In genomic region chr4:141060426-141061301, GRCm38 (mm10) we compare ENCODE assay signal across 8 mouse cellular contexts. TPM values are rescaled to one million over a fixed set of nuclear protein-coding genes. Genes with fewer than 3 reads are reported as not detected.
DNase-seq lines count a peak whose midpoint lies in the region; ATAC-seq and TF ChIP-seq lines count a peak whose summit lies in the region.

TSS of gene Crocc (minus strand) at chr4:141060550.

- H3K9me3 ChIP-seq in forebrain, embryonic 10.5 days = no peaks in the 10 kb centered on the region
- no peaks in the 10 kb centered on the region for H3K9me3 ChIP-seq in heart, embryonic 15.5 days (replicated peaks)
- H3K9me3 ChIP-seq in liver, embryonic 14.5 days (ENCODE audit: control insufficient read depth, low read length) = no peaks in the 10 kb centered on the region
- no peaks in the 10 kb centered on the region for H3K9me3 ChIP-seq in neural tube, embryonic 11.5 days (ENCODE audit: control insufficient read depth, low read length)
- no peaks in the 10 kb centered on the region for H3K9me3 ChIP-seq in stomach, postnatal 0 days (ENCODE audit: control insufficient read depth, low read length)

- no peak for TF ChIP-seq EP300 in liver, embryonic 14.5 days (IDR thresholded peaks at IDR 0.05; ENCODE audit: low read depth)
- no peak for TF ChIP-seq EP300 in stomach, postnatal 0 days (optimal IDR thresholded peaks at IDR 0.05)

- DNase-seq in CD8-positive naive resting alpha-beta T cell, adult 2 months (ENCODE audit: low read depth in 2 of 2, low spot score in 2 of 2) = peak; percentile 98 to 99
- peak; percentile 97 for DNase-seq in c-Kit-positive CD71-negative TER-119-negative erythroid progenitor cells, embryonic 14.5 days (ENCODE audit: low read depth)
- peak; percentile 100 for DNase-seq in forebrain, embryonic 10.5 days (ENCODE audit: extremely low spot score, low spot score)
- peak; percentile 99 to 100 for DNase-seq in kidney, postnatal 25 days
- peak; percentile 89 to 92 (median 90) for DNase-seq in liver, embryonic 14.5 days (ENCODE audit: low read depth in 3 of 3, low spot score in 3 of 3)
- DNase-seq in neural tube, embryonic 11.5 days (ENCODE audit: low spot score) = peak; percentile 100
- DNase-seq in stomach, postnatal 0 days (ENCODE audit: low spot score) = peak; percentile 100

- peak within 1 kb of the TSS; percentile 68 for H3K4me3 ChIP-seq in forebrain, embryonic 10.5 days
- H3K4me3 ChIP-seq in heart, embryonic 15.5 days = peak within 1 kb of the TSS; percentile 76
- H3K4me3 ChIP-seq in liver, embryonic 14.5 days (ENCODE audit: insufficient read depth in 1 of 2, low read depth in 2 of 2, low read length in 2 of 2) = peak within 1 kb of the TSS; percentile 67 to 68
- peak within 1 kb of the TSS; percentile 55 for H3K4me3 ChIP-seq in neural tube, embryonic 11.5 days (ENCODE audit: low read depth, low read length)
- peak within 1 kb of the TSS; percentile 67 for H3K4me3 ChIP-seq in stomach, postnatal 0 days (ENCODE audit: low read depth, low read length)

- H3K27me3 ChIP-seq in forebrain, embryonic 10.5 days (ENCODE audit: poor library complexity, severe bottlenecking) = no peaks in the 10 kb centered on the region
- no peaks in the 10 kb centered on the region for H3K27me3 ChIP-seq in heart, embryonic 15.5 days
- no peaks in the 10 kb centered on the region for H3K27me3 ChIP-seq in liver, embryonic 14.5 days (ENCODE audit: control insufficient read depth, insufficient read depth, low read length)
- H3K27me3 ChIP-seq in neural tube, embryonic 11.5 days (ENCODE audit: control insufficient read depth, insufficient read depth, low read length) = no peaks in the 10 kb centered on the region
- no peaks in the 10 kb centered on the region for H3K27me3 ChIP-seq in stomach, postnatal 0 days (ENCODE audit: control insufficient read depth, insufficient read depth, low read length)

- peak; percentile 97 for TF ChIP-seq CTCF in liver, embryonic 14.5 days (IDR thresholded peaks at IDR 0.05; ENCODE audit: low read depth)
- peak; percentile 99 for TF ChIP-seq CTCF in stomach, postnatal 0 days (IDR thresholded peaks at IDR 0.05; ENCODE audit: low read depth)

- peaks cover 41% of the 10 kb centered on the region for H3K4me1 ChIP-seq in forebrain, embryonic 10.5 days
- H3K4me1 ChIP-seq in heart, embryonic 15.5 days (replicated peaks) = peaks cover 25% of the 10 kb centered on the region
- H3K4me1 ChIP-seq in liver, embryonic 14.5 days (replicated peaks; ENCODE audit: control insufficient read depth in 2 of 2, insufficient read depth in 2 of 2, low read length in 1 of 2) = peaks cover 8 to 9% of the 10 kb centered on the region in 2 experiments; a peak in 3 of 4 replicates
- H3K4me1 ChIP-seq in neural tube, embryonic 11.5 days (ENCODE audit: control insufficient read depth, insufficient read depth, low read length) = peaks cover 6% of the 10 kb centered on the region; the same call in 1 of the 2 replicates
- H3K4me1 ChIP-seq in stomach, postnatal 0 days (replicated peaks; ENCODE audit: control insufficient read depth, insufficient read depth) = no peaks in the 10 kb centered on the region; the same call in 1 of the 2 replicates

- peak within 1 kb of the TSS; percentile 74 for H3K4me2 ChIP-seq in heart, embryonic 15.5 days
- H3K4me2 ChIP-seq in liver, embryonic 14.5 days (ENCODE audit: low read depth) = peak within 1 kb of the TSS; percentile 88
- peak within 1 kb of the TSS; percentile 67 for H3K4me2 ChIP-seq in neural tube, embryonic 11.5 days (ENCODE audit: low read depth)
- peak within 1 kb of the TSS; percentile 79 for H3K4me2 ChIP-seq in stomach, postnatal 0 days (replicated peaks; ENCODE audit: low read depth)

- peak within 1 kb of the TSS; percentile 94 for H3K27ac ChIP-seq in forebrain, embryonic 10.5 days
- H3K27ac ChIP-seq in heart, embryonic 15.5 days = peak within 1 kb of the TSS; percentile 91
- H3K27ac ChIP-seq in liver, embryonic 14.5 days = peak within 1 kb of the TSS; percentile 69
- peak within 1 kb of the TSS; percentile 79 for H3K27ac ChIP-seq in neural tube, embryonic 11.5 days (ENCODE audit: low read depth, low read length)
- peak within 1 kb of the TSS; percentile 90 for H3K27ac ChIP-seq in stomach, postnatal 0 days (replicated peaks)

- under 1% methylated on average over 77 of the region's 77 CpGs for WGBS in forebrain, embryonic 10.5 days
- WGBS in heart, embryonic 15.5 days = under 1% methylated on average over 74 of the region's 77 CpGs
- WGBS in liver, embryonic 14.5 days (ENCODE audit: insufficient replicate concordance) = under 1% methylated on average over 77 of the region's 77 CpGs
- under 1% methylated on average over 76 of the region's 77 CpGs for WGBS in neural tube, embryonic 11.5 days
- under 1% methylated on average over 71 of the region's 77 CpGs for WGBS in stomach, postnatal 0 days

- H3K9ac ChIP-seq in heart, embryonic 15.5 days = peak within 1 kb of the TSS; percentile 82
- H3K9ac ChIP-seq in liver, embryonic 14.5 days (replicated peaks) = peak within 1 kb of the TSS; percentile 62
- peak within 1 kb of the TSS; percentile 77 for H3K9ac ChIP-seq in neural tube, embryonic 11.5 days (ENCODE audit: low read length)
- H3K9ac ChIP-seq in stomach, postnatal 0 days (ENCODE audit: low read length) = peak within 1 kb of the TSS; percentile 76

- peaks cover 28% of the 10 kb centered on the region for H3K36me3 ChIP-seq in forebrain, embryonic 10.5 days (replicated peaks)
- peaks cover 19% of the 10 kb centered on the region; the same call in 1 of the 2 replicates for H3K36me3 ChIP-seq in heart, embryonic 15.5 days
- H3K36me3 ChIP-seq in liver, embryonic 14.5 days (replicated peaks; ENCODE audit: control insufficient read depth, insufficient read depth, low read depth) = peaks cover 2% of the 10 kb centered on the region; the same call in 1 of the 2 replicates
- H3K36me3 ChIP-seq in neural tube, embryonic 11.5 days (ENCODE audit: control insufficient read depth, insufficient read depth, low read length) = no peaks in the 10 kb centered on the region
- peaks cover under 1% of the 10 kb centered on the region; the same call in 1 of the 2 replicates for H3K36me3 ChIP-seq in stomach, postnatal 0 days (ENCODE audit: control insufficient read depth, insufficient read depth, low read length)

- peak; percentile 97 for ATAC-seq in heart, embryonic 15.5 days (replicated peaks; ENCODE audit: insufficient number of reproducible peaks, insufficient read depth, low FRiP score, low read depth)
- peak; percentile 89 for ATAC-seq in liver, embryonic 14.5 days (ENCODE audit: insufficient read depth)
- ATAC-seq in neural tube, embryonic 11.5 days (ENCODE audit: insufficient read depth, low FRiP score, low TSS enrichment) = peak; percentile 90
- ATAC-seq in stomach, postnatal 0 days (ENCODE audit: low FRiP score, low TSS enrichment) = peak; percentile 97

RNA-seq across cellular contexts. Expression of gene Crocc, which starts in this region (rescaled TPM):
- polyA plus RNA-seq in forebrain, embryonic 10.5 days (2016; fragmentation: Nextera tagmentation; extraction: Ambion mirVana) = 10.0 and 10.9 TPM in 2 replicates
- polyA plus RNA-seq in heart, embryonic 15.5 days (2015; fragmentation: Nextera tagmentation; extraction: Ambion mirVana) = 3.4 and 4.7 TPM in 2 replicates
- 1.3 and 1.7 TPM in 2 replicates for polyA plus RNA-seq in liver, embryonic 14.5 days (2012; rRNA removed)
- 0.35 and 0.53 TPM in 2 replicates for polyA plus RNA-seq in liver, embryonic 14.5 days (2014; fragmentation: Nextera tagmentation; extraction: Ambion mirVana)
- polyA plus RNA-seq in neural tube, embryonic 11.5 days (2014; fragmentation: Nextera tagmentation; extraction: Ambion mirVana) = 7.9 and 10.3 TPM in 2 replicates
- 1.4 and 1.6 TPM in 2 replicates for polyA plus RNA-seq in stomach, postnatal 0 days (2015; fragmentation: Nextera tagmentation; extraction: Ambion mirVana)

Comparison
In these comparisons a context has a peak if more than half of its experiments do, and no peak if none do; other contexts are left out.
1. Peak in every context shown above with its lines: DNase-seq, ATAC-seq, H3K4me3 ChIP-seq and H3K27ac ChIP-seq.